Mouse (Mus musculus) ES-Bruce4 (cell line): ENCODE measurements around the gene Krr1.

ENCODE experiments used
- CTCF ChIP-seq: IDR thresholded peaks from one replicate; pipeline ENCODE4 v1.8.1; 2011; ENCODE audit warnings: low read depth, low read length
- EP300 ChIP-seq: IDR thresholded peaks from 2 replicates; pipeline ENCODE4 v1.6.1; 2011; ENCODE audit warnings: low read depth, low read length; ENCODE audit not compliant: insufficient read depth
- POLR2A ChIP-seq: IDR thresholded peaks from one replicate; pipeline ENCODE4 v1.8.1; 2011; ENCODE audit warnings: low read length; ENCODE audit not compliant: insufficient read depth

GRCm38 (mm10) chr10:112001756-112002520 is 29.5 kb downstream of the Krr1 start:
- TF ChIP-seq POLR2A = no peak
- TF ChIP-seq CTCF = no peak
- no peak for TF ChIP-seq EP300
